ENCODE assay signal across 8 mouse cellular contexts in the genomic region with DNA sequence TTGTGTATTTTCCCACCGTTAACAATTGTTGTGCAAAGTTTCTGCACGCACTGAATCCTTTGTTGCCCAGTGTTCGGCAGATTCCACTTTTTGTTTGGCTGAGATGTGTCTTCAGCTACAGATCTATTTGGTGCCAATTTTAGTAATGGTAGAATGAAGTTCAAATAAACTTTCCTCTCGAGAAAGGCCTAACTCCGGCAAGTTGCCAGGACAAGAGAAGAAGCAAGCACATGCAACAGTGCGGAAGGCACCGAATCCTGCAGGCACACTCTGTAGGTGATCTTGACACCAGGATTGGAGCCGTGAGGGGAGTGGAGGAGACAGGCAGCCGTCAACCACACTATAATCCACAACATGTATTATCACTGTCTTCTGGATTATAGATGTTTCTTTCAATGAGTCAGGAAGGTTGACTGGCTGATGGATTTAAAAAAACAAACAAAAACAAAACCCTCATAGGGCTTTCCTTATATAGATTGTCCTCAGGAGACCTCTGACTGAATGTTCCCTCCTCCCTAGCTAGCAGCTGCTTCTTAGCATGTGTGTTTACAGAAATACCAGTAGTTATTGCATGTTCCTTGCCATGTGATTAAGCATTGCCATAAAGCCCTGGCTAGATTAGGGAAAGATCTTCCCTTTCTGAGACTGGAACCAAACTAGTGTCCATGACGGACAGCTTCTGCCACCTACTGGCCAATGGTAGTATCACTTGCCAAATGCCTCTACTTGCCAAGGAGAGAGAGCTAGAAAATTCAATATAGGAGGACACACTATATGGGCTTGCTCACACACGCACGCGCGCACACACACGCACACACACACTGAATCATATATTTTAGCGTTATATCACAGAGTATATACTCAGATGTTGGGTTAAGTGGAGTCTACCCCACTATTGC. TPM values are rescaled to one million over a fixed set of nuclear protein-coding genes. Genes with fewer than 3 reads are reported as not detected.
A peak's percentile ranks its signal among the peaks of the same experiment; 100 is the strongest.
DNase-seq lines count a peak whose midpoint lies in the region; ATAC-seq and TF ChIP-seq lines count a peak whose summit lies in the region.

No protein-coding gene starts in this region.

- no peaks in the 10 kb centered on the region for H3K4me1 ChIP-seq in heart, embryonic 12.5 days (replicated peaks)
- no peaks in the 10 kb centered on the region for H3K4me1 ChIP-seq in intestine, postnatal 0 days (replicated peaks; ENCODE audit: control insufficient read depth, insufficient read depth, low read length)
- no peaks in the 10 kb centered on the region for H3K4me1 ChIP-seq in midbrain, embryonic 15.5 days

- H3K4me2 ChIP-seq in heart, embryonic 12.5 days = no peak overlapping the region
- no peak overlapping the region for H3K4me2 ChIP-seq in intestine, postnatal 0 days (replicated peaks; ENCODE audit: low read depth)
- no peak overlapping the region for H3K4me2 ChIP-seq in midbrain, embryonic 15.5 days

- no peaks in the 10 kb centered on the region for H3K9me3 ChIP-seq in heart, embryonic 12.5 days (replicated peaks)
- H3K9me3 ChIP-seq in intestine, postnatal 0 days (ENCODE audit: control insufficient read depth) = no peaks in the 10 kb centered on the region
- H3K9me3 ChIP-seq in midbrain, embryonic 15.5 days = no peaks in the 10 kb centered on the region

- no peak overlapping the region for H3K4me3 ChIP-seq in heart, embryonic 12.5 days
- H3K4me3 ChIP-seq in gastrocnemius, adult 2 months = no peak overlapping the region
- no peak overlapping the region for H3K4me3 ChIP-seq in intestine, postnatal 0 days (ENCODE audit: low read depth, low read length)
- no peak overlapping the region for H3K4me3 ChIP-seq in midbrain, embryonic 15.5 days

- H3K27ac ChIP-seq in heart, embryonic 12.5 days (ENCODE audit: poor library complexity, severe bottlenecking) = no peak overlapping the region
- H3K27ac ChIP-seq in gastrocnemius, adult 2 months = peak overlapping the region; percentile 39; the same call in 1 of the 2 replicates
- H3K27ac ChIP-seq in intestine, postnatal 0 days (ENCODE audit: low read depth, low read length) = no peak overlapping the region
- no peak overlapping the region for H3K27ac ChIP-seq in midbrain, embryonic 15.5 days

- peak; percentile 96 for DNase-seq in heart, adult 11 months
- DNase-seq in cerebellum, postnatal 4 days (ENCODE audit: low spot score in 2 of 2) = peak; percentile 76 to 91
- DNase-seq in gastrocnemius, adult 2 months = peak; percentile 76
- DNase-seq in left cerebral cortex, postnatal 14 days (ENCODE audit: low spot score in 2 of 2) = peak; percentile 88 to 91
- DNase-seq in spleen, adult 12 weeks (ENCODE audit: low spot score) = peak; percentile 35

- H3K27me3 ChIP-seq in heart, embryonic 12.5 days (replicated peaks) = peaks cover 3% of the 10 kb centered on the region; the same call in 1 of the 2 replicates
- H3K27me3 ChIP-seq in intestine, postnatal 0 days (replicated peaks; ENCODE audit: control insufficient read depth, insufficient read depth, low read length) = no peaks in the 10 kb centered on the region
- no peaks in the 10 kb centered on the region for H3K27me3 ChIP-seq in midbrain, embryonic 15.5 days (replicated peaks)

- no peak overlapping the region for H3K9ac ChIP-seq in heart, embryonic 12.5 days
- H3K9ac ChIP-seq in intestine, postnatal 0 days (ENCODE audit: low read depth, low read length) = no peak overlapping the region
- H3K9ac ChIP-seq in midbrain, embryonic 15.5 days = no peak overlapping the region

- no peaks in the 10 kb centered on the region for H3K36me3 ChIP-seq in heart, embryonic 12.5 days
- H3K36me3 ChIP-seq in intestine, postnatal 0 days (ENCODE audit: control insufficient read depth, insufficient read depth) = no peaks in the 10 kb centered on the region
- H3K36me3 ChIP-seq in midbrain, embryonic 15.5 days (replicated peaks) = no peaks in the 10 kb centered on the region

- WGBS in heart, embryonic 12.5 days = 47% methylated on average over 16 of the region's 16 CpGs
- 39% methylated on average over 16 of the region's 16 CpGs for WGBS in intestine, postnatal 0 days
- 50% methylated on average over 16 of the region's 16 CpGs for WGBS in midbrain, embryonic 15.5 days

- peak; percentile 92; the same call in 1 of the 2 replicates for TF ChIP-seq CTCF in gastrocnemius, adult 2 months (IDR thresholded peaks at IDR 0.05)
- TF ChIP-seq CTCF in intestine, postnatal 0 days (IDR thresholded peaks at IDR 0.05; ENCODE audit: low read depth) = peak; percentile 99

- ATAC-seq in heart, embryonic 12.5 days (ENCODE audit: insufficient number of reproducible peaks, low FRiP score) = no peak
- peak; percentile 80 for ATAC-seq in intestine, postnatal 0 days
- peak; percentile 70 for ATAC-seq in midbrain, embryonic 15.5 days (replicated peaks)

- intact Hi-C loops in gastrocnemius, adult 2 months (cut with DNase I) = loop anchor here (2.0 to 5.0 kb wide), 3 partner anchors 156 to 684 kb away; no protein-coding TSS in a partner anchor
- intact Hi-C loops in left cerebral cortex, postnatal 14 days (cut with DNase I) = loop anchor here (2.0 to 5.0 kb wide), 4 partner anchors 161 to 684 kb away; a partner anchor contains a TSS

RNA-seq across cellular contexts. Expression of a gene that starts 18.0 kb away (rescaled TPM):
- not detected in 2 replicates for polyA plus RNA-seq in heart, embryonic 12.5 days (2016; fragmentation: Nextera tagmentation; extraction: Ambion mirVana)
- not detected for total RNA-seq in gastrocnemius, adult 2 months (2021)
- polyA plus RNA-seq in intestine, postnatal 0 days (2015; fragmentation: Nextera tagmentation; extraction: Ambion mirVana) = not detected in 2 replicates
- total RNA-seq in left cerebral cortex, postnatal 14 days (2021) = not detected
- not detected in 2 replicates for polyA plus RNA-seq in midbrain, embryonic 15.5 days (2015; fragmentation: Nextera tagmentation; extraction: Ambion mirVana)

Comparison
In these comparisons a context has a peak if more than half of its experiments do, and no peak if none do; other contexts are left out.
1. DNase-seq: peak in every context shown above with its lines; median percentile 96 in heart, adult 11 months; 90 in left cerebral cortex, postnatal 14 days; 84 in cerebellum, postnatal 4 days; 76 in gastrocnemius, adult 2 months; 35 in spleen, adult 12 weeks.